Mouse (Mus musculus) hindbrain, embryonic 11.5 days (tissue): ENCODE results near the gene Lpo. TPM values are rescaled to one million over a fixed set of nuclear protein-coding genes. Genes with fewer than 3 reads are reported as not detected.
A peak's percentile ranks its signal among the peaks of the same experiment; 100 is the strongest.

Experiments
- ATAC-seq: fragments of 200-750 bp; cut with Nextera tagmentation; 2 replicates; pipeline ENCODE4 v1.8.0; 2017; ENCODE audit warnings: mild to moderate bottlenecking, moderate TSS enrichment, moderate library complexity; ENCODE audit not compliant: low FRiP score
- DNase-seq: peaks from one replicate; pipeline ENCODE4 v3.0.0-alpha.2; 2015; ENCODE audit warnings: low spot score
- H3K27ac ChIP-seq: fragments of 300-500 bp; sonication (generic); 2 replicates; pipeline ENCODE4 v1.5.1; 2014; ENCODE audit warnings: mild to moderate bottlenecking, low read depth, low read length
- H3K27me3 ChIP-seq: fragments of 300-500 bp; sonication (generic); 2 replicates; pipeline ENCODE4 v1.6.1; 2014; ENCODE audit warnings: mild to moderate bottlenecking, low read length, moderate library complexity, mixed read lengths; ENCODE audit not compliant: control insufficient read depth, insufficient read depth
- H3K36me3 ChIP-seq: fragments of 300-500 bp; sonication (generic); 2 replicates; pipeline ENCODE4 v1.6.1; 2014; ENCODE audit warnings: mild to moderate bottlenecking, low read length, moderate library complexity, mixed read lengths; ENCODE audit not compliant: control insufficient read depth, insufficient read depth
- H3K4me1 ChIP-seq: fragments of 300-500 bp; sonication (generic); replicated peaks from 2 replicates; pipeline ENCODE4 v1.6.1; 2014; ENCODE audit warnings: low read length, mixed read lengths; ENCODE audit not compliant: control insufficient read depth, insufficient read depth
- H3K4me2 ChIP-seq: fragments of 300-500 bp; sonication (generic); replicated peaks from 2 replicates; pipeline ENCODE4 v1.6.1; 2014; ENCODE audit warnings: mild to moderate bottlenecking, low read depth, low read length
- H3K4me3 ChIP-seq: fragments of 300-500 bp; sonication (generic); 2 replicates; pipeline ENCODE4 v1.5.1; 2014; ENCODE audit warnings: low read depth, low read length
- H3K9ac ChIP-seq: fragments of 300-500 bp; sonication (generic); 2 replicates; pipeline ENCODE4 v1.6.1; 2014; ENCODE audit warnings: low read depth, low read length
- H3K9me3 ChIP-seq: fragments of 300-500 bp; sonication (generic); 2 replicates; pipeline ENCODE4 v1.6.1; 2016; ENCODE audit warnings: low read length; ENCODE audit not compliant: control insufficient read depth
- WGBS: fragments of 180-500 bp; shearing (Covaris S2); extraction: QIAGEN DNeasy Blood & Tissue Kit; methylation state at CpG from one replicate; pipeline ENCODE4 v1.1.7; 2014; 5-methylcytosine and 5-hydroxymethylcytosine counted together
- polyA plus RNA-seq: library from polyadenylated mRNA; unstranded; fragments of >200 nt; fragmentation: Nextera tagmentation; extraction: Ambion mirVana; gene quantifications from 2 replicates; pipeline ENCODE4 v1.2.1, GENCODE M21; 2014

The Lpo gene
- polyA plus RNA-seq, 1 experiment from 2014 or later: 0.73 TPM

DNA sequence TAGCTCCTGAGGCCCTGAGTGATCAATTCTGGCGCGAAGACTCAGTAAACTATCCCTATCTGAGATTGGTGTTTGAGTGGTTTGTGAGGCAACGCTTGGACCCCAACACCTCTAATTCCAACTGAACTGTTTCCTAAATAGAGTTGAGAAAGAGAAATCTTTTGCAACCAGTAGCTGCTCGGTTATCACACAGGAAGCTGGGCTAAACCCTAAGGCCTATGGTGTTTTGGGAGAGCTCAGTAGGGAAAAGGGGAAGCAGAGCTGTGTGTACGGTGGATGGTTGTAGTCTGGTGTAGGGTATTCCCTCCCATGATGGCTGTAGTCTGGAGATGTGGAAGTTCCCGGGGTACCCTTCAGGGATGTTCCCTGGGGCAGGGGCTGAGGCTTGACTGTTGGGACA, 38.0 kb downstream of the Lpo start:
- no peak overlapping the region for H3K4me2 ChIP-seq
- no peak overlapping the region for H3K4me3 ChIP-seq
- H3K4me1 ChIP-seq: no peaks in the 10 kb centered on the region
- no peak for ATAC-seq
- 93% methylated on average over 6 of the region's 6 CpGs for WGBS
- no peak for DNase-seq
- no peaks in the 10 kb centered on the region for H3K36me3 ChIP-seq
- H3K9ac ChIP-seq: no peak overlapping the region
- no peak overlapping the region for H3K27ac ChIP-seq
- no peaks in the 10 kb centered on the region for H3K9me3 ChIP-seq
- H3K27me3 ChIP-seq: no peaks in the 10 kb centered on the region

DNA sequence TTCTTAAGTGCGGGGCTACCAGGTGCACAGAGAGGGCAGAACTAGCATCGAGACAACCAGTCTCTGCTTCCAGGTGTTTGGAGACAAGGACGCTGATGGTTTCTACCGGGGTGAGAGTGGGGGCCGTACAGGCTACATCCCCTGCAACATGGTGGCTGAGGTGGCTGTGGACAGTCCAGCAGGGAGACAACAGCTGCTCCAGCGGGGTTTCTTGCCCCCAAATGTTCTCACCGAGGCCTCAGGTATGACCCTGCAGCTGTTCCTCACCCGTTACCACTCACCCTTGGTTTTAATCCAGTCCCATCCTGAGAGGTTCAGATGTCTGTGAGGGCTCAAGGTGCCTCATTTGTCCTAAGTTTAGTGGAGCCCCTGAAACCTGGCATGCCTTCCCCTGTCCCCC, 48.0 kb downstream of the Lpo start:
- ATAC-seq (no peak), DNase-seq (no peak)
- no peak overlapping the region for H3K4me3 ChIP-seq
- no peaks in the 10 kb centered on the region for H3K36me3 ChIP-seq
- H3K9me3 ChIP-seq: no peaks in the 10 kb centered on the region
- peaks cover 5% of the 10 kb centered on the region; the same call in 1 of the 2 replicates for H3K27me3 ChIP-seq
- peaks cover 10% of the 10 kb centered on the region for H3K4me1 ChIP-seq
- H3K27ac ChIP-seq: no peak overlapping the region
- H3K4me2 ChIP-seq: no peak overlapping the region
- 83% methylated on average over 8 of the region's 8 CpGs for WGBS
- H3K9ac ChIP-seq: no peak overlapping the region

DNA sequence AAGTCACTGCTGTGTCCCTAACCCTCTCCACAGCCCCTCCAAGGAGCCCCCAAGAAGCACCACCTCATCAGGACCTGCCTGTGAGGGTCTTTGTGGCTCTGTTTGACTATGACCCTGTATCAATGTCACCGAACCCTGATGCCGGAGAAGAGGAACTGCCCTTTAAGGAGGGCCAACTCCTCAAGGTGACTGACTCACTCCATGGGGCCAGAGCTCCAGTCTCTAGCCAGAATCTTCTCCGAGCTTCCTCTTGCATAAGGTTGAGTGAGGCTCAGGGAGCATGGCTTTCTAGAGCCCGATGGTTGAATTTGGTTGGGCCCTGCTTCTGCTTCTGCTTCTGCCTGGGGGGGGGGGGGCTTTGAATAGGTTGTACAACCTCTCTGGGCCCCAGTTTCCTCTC, 48.7 kb downstream of the Lpo start:
- Histone ChIP-seq H3K27ac (no peak overlapping the region), H3K4me1 (peaks cover 10% of the 10 kb centered on the region), H3K4me2 (no peak overlapping the region), H3K4me3 (no peak overlapping the region), H3K36me3 (no peaks in the 10 kb centered on the region), H3K27me3 (peaks cover 5% of the 10 kb centered on the region; the same call in 1 of the 2 replicates), H3K9me3 (no peaks in the 10 kb centered on the region), H3K9ac (no peak overlapping the region)
- DNase-seq: no peak
- ATAC-seq: no peak
- WGBS: 90% methylated on average over 4 of the region's 4 CpGs

DNA sequence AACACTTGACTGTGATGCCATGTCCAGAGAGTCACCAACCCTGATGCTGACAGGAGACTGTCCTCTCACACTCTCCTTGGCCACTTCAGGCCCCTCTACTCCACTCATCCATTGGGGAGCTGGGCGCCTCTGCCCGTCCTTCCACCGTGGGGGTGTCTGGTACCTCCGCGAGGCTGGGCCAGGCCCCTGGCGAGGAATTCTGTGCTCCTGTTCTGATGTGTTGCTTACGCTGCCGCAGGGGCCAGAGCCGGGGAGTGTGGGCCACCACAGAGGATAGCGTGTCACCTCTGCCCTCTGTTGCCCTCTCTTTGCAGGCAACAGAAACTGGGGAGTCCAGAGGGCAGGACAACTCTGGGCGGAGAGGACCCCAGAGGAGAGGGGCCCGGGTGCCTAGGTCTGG, 49.2 kb downstream of the Lpo start:
- Histone ChIP-seq H3K9me3 (no peaks in the 10 kb centered on the region), H3K27me3 (peaks cover 5% of the 10 kb centered on the region; the same call in 1 of the 2 replicates), H3K27ac (no peak overlapping the region), H3K36me3 (no peaks in the 10 kb centered on the region), H3K9ac (no peak overlapping the region), H3K4me1 (peaks cover 10% of the 10 kb centered on the region), H3K4me3 (no peak overlapping the region), H3K4me2 (peak overlapping the region; percentile 63)
- ATAC-seq: 0 out of 2 replicates have a peak, but pooled peaks have one; percentile 10
- no peak for DNase-seq
- WGBS: 39% methylated on average over 12 of the region's 12 CpGs

DNA sequence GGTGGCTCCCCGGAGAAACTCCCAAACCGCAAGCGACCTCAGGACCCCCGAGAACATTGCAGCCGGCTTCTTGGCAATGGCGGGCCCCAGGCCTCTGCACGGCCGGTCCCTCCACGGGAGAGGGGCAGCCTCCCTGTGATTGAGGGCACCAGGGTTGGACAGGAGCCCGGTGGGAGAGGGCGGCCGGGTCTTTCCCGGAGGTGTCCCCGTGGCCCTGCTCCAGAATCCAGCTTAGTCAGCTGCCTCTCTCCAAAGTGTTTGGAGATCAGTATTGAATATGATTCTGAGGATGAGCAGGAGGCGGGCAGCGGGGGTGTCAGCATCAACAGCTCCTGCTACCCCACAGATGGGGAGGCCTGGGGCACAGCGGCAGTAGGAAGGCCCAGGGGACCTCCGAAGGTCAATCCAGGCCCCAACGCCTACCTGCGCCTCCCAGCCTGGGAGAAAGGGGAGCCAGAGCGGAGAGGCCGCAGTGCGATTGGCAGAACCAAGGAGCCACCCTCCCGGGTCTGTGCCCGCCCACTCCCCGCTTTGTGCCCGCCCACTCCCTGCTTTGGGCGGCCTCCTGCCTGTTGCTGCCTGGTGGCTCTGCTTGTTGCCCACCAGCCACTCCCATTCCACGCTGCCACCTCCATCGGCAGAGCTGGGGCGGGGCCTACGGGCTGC, 49.9 kb downstream of the Lpo start:
- DNase-seq (peak; percentile 75), ATAC-seq (peak; percentile 66)
- H3K4me3 ChIP-seq: peak overlapping the region; percentile 26
- no peaks in the 10 kb centered on the region for H3K9me3 ChIP-seq
- peaks cover 10% of the 10 kb centered on the region for H3K4me1 ChIP-seq
- no peaks in the 10 kb centered on the region for H3K36me3 ChIP-seq
- H3K9ac ChIP-seq: peak overlapping the region; percentile 49
- no peak overlapping the region for H3K27ac ChIP-seq
- H3K4me2 ChIP-seq: peak overlapping the region; percentile 63
- H3K27me3 ChIP-seq: peaks cover 5% of the 10 kb centered on the region; the same call in 1 of the 2 replicates
- WGBS: 11% methylated on average over 29 of the region's 32 CpGs

DNA sequence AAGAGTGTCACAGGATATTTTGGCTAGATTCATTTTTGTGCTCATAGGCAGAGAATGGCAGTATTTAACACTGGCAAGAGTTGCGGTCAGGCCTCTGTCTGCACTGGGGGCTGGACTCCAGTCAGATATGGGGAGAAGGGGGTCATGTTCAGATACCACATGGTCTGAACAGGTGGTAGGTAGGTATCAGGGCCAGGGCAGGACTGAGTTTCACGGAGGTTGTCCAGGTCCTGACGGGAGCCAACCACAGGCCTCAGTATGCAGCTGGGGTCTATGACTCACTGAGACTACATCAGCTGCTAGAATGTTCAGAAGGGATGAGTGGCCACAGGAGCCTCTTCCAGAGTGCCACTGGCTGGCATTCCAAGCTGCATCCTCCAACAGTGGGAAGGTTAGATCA, 55.7 kb downstream of the Lpo start:
- WGBS: 91% methylated on average over 3 of the region's 3 CpGs
- no peak for ATAC-seq
- Histone ChIP-seq H3K4me3 (no peak overlapping the region), H3K4me1 (no peaks in the 10 kb centered on the region; the same call in 1 of the 2 replicates), H3K9ac (no peak overlapping the region), H3K27ac (no peak overlapping the region), H3K36me3 (no peaks in the 10 kb centered on the region), H3K27me3 (no peaks in the 10 kb centered on the region; the same call in 1 of the 2 replicates), H3K4me2 (no peak overlapping the region), H3K9me3 (no peaks in the 10 kb centered on the region)
- DNase-seq: no peak

DNA sequence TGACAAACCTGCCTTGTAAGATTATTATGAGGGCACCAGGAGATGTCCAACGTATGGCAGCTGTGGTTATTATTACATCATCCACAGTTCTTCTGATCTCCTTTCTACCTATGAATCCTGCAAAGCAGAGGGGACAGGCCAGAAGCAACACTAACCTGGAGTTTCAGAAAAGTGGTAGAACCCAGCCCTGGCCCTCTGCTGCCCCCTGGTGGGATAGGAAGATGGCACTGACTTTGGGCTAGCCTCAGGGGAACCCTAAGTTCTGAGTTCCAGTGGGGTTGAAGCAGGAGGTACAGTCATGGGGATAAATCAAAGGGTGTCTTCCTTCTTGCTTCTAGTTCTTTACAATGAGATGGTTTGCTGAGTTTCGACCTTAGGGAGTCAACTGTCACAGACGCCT, 57.1 kb downstream of the Lpo start:
- peak; percentile 81 for DNase-seq
- Histone ChIP-seq H3K36me3 (no peaks in the 10 kb centered on the region), H3K4me3 (no peak overlapping the region), H3K4me1 (no peaks in the 10 kb centered on the region; the same call in 1 of the 2 replicates), H3K27me3 (peaks cover 7% of the 10 kb centered on the region), H3K4me2 (no peak overlapping the region), H3K9me3 (no peaks in the 10 kb centered on the region), H3K9ac (no peak overlapping the region), H3K27ac (no peak overlapping the region)
- WGBS: 62% methylated on average over 3 of the region's 3 CpGs
- no peak for ATAC-seq

DNA sequence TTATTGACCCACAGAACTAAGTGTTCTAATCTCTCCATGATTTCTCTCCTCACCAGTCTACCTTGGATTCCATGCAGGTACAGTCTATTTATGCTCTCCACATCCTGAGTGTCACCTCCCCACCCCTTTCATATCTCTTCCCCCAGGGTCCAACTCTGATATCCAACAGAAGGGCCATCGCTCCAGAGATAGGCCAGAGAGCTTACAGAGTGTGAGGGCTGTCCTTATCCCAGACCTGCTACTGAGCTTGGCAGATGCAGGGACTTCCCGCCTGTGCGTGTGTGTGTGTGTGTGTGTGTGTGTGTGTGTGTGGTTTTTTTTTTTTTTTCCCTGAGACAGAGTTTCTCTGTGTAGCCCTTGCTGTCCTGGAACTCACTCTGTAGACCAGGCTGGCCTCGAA, 59.3 kb downstream of the Lpo start:
- peaks cover 24% of the 10 kb centered on the region for H3K27me3 ChIP-seq
- H3K36me3 ChIP-seq: no peaks in the 10 kb centered on the region
- no peak overlapping the region for H3K27ac ChIP-seq
- WGBS: 95% methylated on average over 4 of the region's 4 CpGs
- ATAC-seq (no peak), DNase-seq (no peak)
- H3K4me1 ChIP-seq: no peaks in the 10 kb centered on the region; the same call in 1 of the 2 replicates
- H3K4me3 ChIP-seq: no peak overlapping the region
- H3K9me3 ChIP-seq: no peaks in the 10 kb centered on the region
- no peak overlapping the region for H3K9ac ChIP-seq
- no peak overlapping the region for H3K4me2 ChIP-seq
